Mouse (Mus musculus): ENCODE measurements around the gene Atg10. TPM values are rescaled to one million over a fixed set of nuclear protein-coding genes. Genes with fewer than 3 reads are reported as not detected.

Gene Atg10
- total and polyA plus RNA-seq, 2 experiments from 2014 or later: 3.2 to 13.2 TPM

GRCm38 (mm10) chr13:90912760-90913674 is 310.8 kb downstream of the Atg10 start:
- Histone ChIP-seq H3K9ac (replicated peaks; ENCODE audit: low read length, poor library complexity, severe bottlenecking) (no peak overlapping the region), H3K9me3 (ENCODE audit: low read length) (no peaks in the 10 kb centered on the region), H3K4me1 (ENCODE audit: insufficient read depth, low read length) (0 out of 2 replicates have a peak, but pooled peaks cover 2% of the 10 kb centered on the region), H3K27me3 (ENCODE audit: insufficient read depth, low read length) (no peaks in the 10 kb centered on the region), H3K4me3 (ENCODE audit: low read depth, low read length) (no peak overlapping the region), H3K27ac (ENCODE audit: low read depth, low read length) (peak overlapping the region; percentile 52), H3K4me2 (ENCODE audit: low read depth, low read length, poor library complexity, severe bottlenecking) (no peak overlapping the region), H3K36me3 (ENCODE audit: insufficient read depth, low read length) (no peaks in the 10 kb centered on the region)
- no peak for TF ChIP-seq CTCF (IDR thresholded peaks at IDR 0.05)
- peak; percentile 63 for ATAC-seq (ENCODE audit: low FRiP score)
- peak; percentile 40 for DNase-seq (ENCODE audit: low spot score)
- 28% methylated on average over 17 of the region's 17 CpGs for WGBS

- Histone ChIP-seq H3K27me3 (ENCODE audit: insufficient read depth, low read length) (no peaks in the 10 kb centered on the region), H3K27ac (ENCODE audit: low read depth, low read length) (no peak overlapping the region), H3K4me3 (ENCODE audit: low read depth, low read length) (no peak overlapping the region), H3K4me1 (ENCODE audit: insufficient read depth, low read length) (no peaks in the 10 kb centered on the region), H3K36me3 (ENCODE audit: insufficient read depth, low read length) (no peaks in the 10 kb centered on the region), H3K9ac (replicated peaks; ENCODE audit: low read length, poor library complexity, severe bottlenecking) (no peak overlapping the region), H3K4me2 (ENCODE audit: low read depth, low read length, poor library complexity, severe bottlenecking) (no peak overlapping the region), H3K9me3 (ENCODE audit: low read length) (no peaks in the 10 kb centered on the region)
- no peak for TF ChIP-seq CTCF (IDR thresholded peaks at IDR 0.05)
- no peak for ATAC-seq (ENCODE audit: low FRiP score)
- no peak for DNase-seq (ENCODE audit: low spot score)
- 94% methylated on average over 12 of the region's 12 CpGs for WGBS
These were observed 316.4 kb downstream of the Atg10 start for GRCm38 (mm10) chr13:90907376-90907775.

- H3K4me2 ChIP-seq (ENCODE audit: low read depth, low read length, poor library complexity, severe bottlenecking): no peak within 1 kb of the TSS
- H3K4me1 ChIP-seq (ENCODE audit: insufficient read depth, low read length): no peaks in the 10 kb centered on the region
- 79% methylated on average over 5 of the region's 5 CpGs for WGBS
- no peak for TF ChIP-seq CTCF (IDR thresholded peaks at IDR 0.05)
- no peak for DNase-seq (ENCODE audit: low spot score)
- no peak within 1 kb of the TSS for H3K9ac ChIP-seq (replicated peaks; ENCODE audit: low read length, poor library complexity, severe bottlenecking)
- no peaks in the 10 kb centered on the region for H3K9me3 ChIP-seq (ENCODE audit: low read length)
- H3K36me3 ChIP-seq (ENCODE audit: insufficient read depth, low read length): no peaks in the 10 kb centered on the region
- H3K27ac ChIP-seq (ENCODE audit: low read depth, low read length): no peak within 1 kb of the TSS
- no peak for ATAC-seq (ENCODE audit: low FRiP score)
- no peak within 1 kb of the TSS for H3K4me3 ChIP-seq (ENCODE audit: low read depth, low read length)
- no peaks in the 10 kb centered on the region for H3K27me3 ChIP-seq (ENCODE audit: insufficient read depth, low read length)
These were observed 318.6 kb downstream of the Atg10 start, which contains the start of gene Atp6ap1l for GRCm38 (mm10) chr13:90905176-90905575. Gene Atp6ap1l (minus strand): TSS chr13:90905355.

GRCm38 (mm10) chr13:90896821-90897220 is 326.9 kb downstream of the Atg10 start:
- H3K27ac ChIP-seq (ENCODE audit: low read depth, low read length): no peak overlapping the region
- H3K4me1 ChIP-seq (ENCODE audit: insufficient read depth, low read length): no peaks in the 10 kb centered on the region
- TF ChIP-seq CTCF (IDR thresholded peaks at IDR 0.05): no peak
- ATAC-seq (ENCODE audit: low FRiP score) (no peak), DNase-seq (ENCODE audit: low spot score) (peak; percentile 32)
- H3K9me3 ChIP-seq (ENCODE audit: low read length): no peaks in the 10 kb centered on the region
- no peak overlapping the region for H3K9ac ChIP-seq (replicated peaks; ENCODE audit: low read length, poor library complexity, severe bottlenecking)
- H3K27me3 ChIP-seq (ENCODE audit: insufficient read depth, low read length): no peaks in the 10 kb centered on the region
- WGBS: 82% methylated on average over 12 of the region's 12 CpGs
- H3K4me2 ChIP-seq (ENCODE audit: low read depth, low read length, poor library complexity, severe bottlenecking): no peak overlapping the region
- H3K4me3 ChIP-seq (ENCODE audit: low read depth, low read length): no peak overlapping the region
- no peaks in the 10 kb centered on the region for H3K36me3 ChIP-seq (ENCODE audit: insufficient read depth, low read length)

- no peak for TF ChIP-seq CTCF (IDR thresholded peaks at IDR 0.05)
- whole genome bisulfite sequencing: 19% methylated on average over 2 of the region's 2 CpGs
These were observed 327.7 kb downstream of the Atg10 start for GRCm38 (mm10) chr13:90896098-90896497.

GRCm38 (mm10) chr13:90894819-90895218 is 328.9 kb downstream of the Atg10 start:
- Histone ChIP-seq H3K9ac (replicated peaks; ENCODE audit: low read length, poor library complexity, severe bottlenecking) (no peak overlapping the region), H3K4me1 (ENCODE audit: insufficient read depth, low read length) (no peaks in the 10 kb centered on the region), H3K4me3 (ENCODE audit: low read depth, low read length) (no peak overlapping the region), H3K9me3 (ENCODE audit: low read length) (no peaks in the 10 kb centered on the region), H3K36me3 (ENCODE audit: insufficient read depth, low read length) (no peaks in the 10 kb centered on the region), H3K4me2 (ENCODE audit: low read depth, low read length, poor library complexity, severe bottlenecking) (no peak overlapping the region), H3K27me3 (ENCODE audit: insufficient read depth, low read length) (no peaks in the 10 kb centered on the region), H3K27ac (ENCODE audit: low read depth, low read length) (no peak overlapping the region)
- 93% methylated on average over 4 of the region's 4 CpGs for WGBS
- DNase-seq (ENCODE audit: low spot score) (no peak), ATAC-seq (ENCODE audit: low FRiP score) (no peak)
- no peak for TF ChIP-seq CTCF (IDR thresholded peaks at IDR 0.05)

More at GRCm38 (mm10) chr13:90896098-90896497, 327.7 kb downstream of the Atg10 start:
- DNase-seq (ENCODE audit: low spot score): peak; percentile 75
- Histone ChIP-seq H3K4me3 (ENCODE audit: low read depth, low read length) (no peak overlapping the region), H3K9me3 (ENCODE audit: low read length) (no peaks in the 10 kb centered on the region), H3K4me1 (ENCODE audit: insufficient read depth, low read length) (no peaks in the 10 kb centered on the region), H3K36me3 (ENCODE audit: insufficient read depth, low read length) (no peaks in the 10 kb centered on the region), H3K9ac (replicated peaks; ENCODE audit: low read length, poor library complexity, severe bottlenecking) (no peak overlapping the region), H3K27me3 (ENCODE audit: insufficient read depth, low read length) (no peaks in the 10 kb centered on the region), H3K27ac (ENCODE audit: low read depth, low read length) (no peak overlapping the region), H3K4me2 (ENCODE audit: low read depth, low read length, poor library complexity, severe bottlenecking) (no peak overlapping the region)
- ATAC-seq (ENCODE audit: low FRiP score): no peak
